Mouse (Mus musculus) brain, embryonic 14.5 days (tissue): ENCODE data around the gene Cptp.

Experiments used
- CTCF ChIP-seq: fragments of 200-500 bp; IDR thresholded peaks from 2 replicates; pipeline ENCODE4 v1.5.1; 2012; ENCODE audit warnings: inconsistent platforms, mild to moderate bottlenecking, moderate library complexity, borderline replicate concordance; ENCODE audit not compliant: insufficient read depth, insufficient read length; ENCODE audit errors: extremely low read depth
- POLR2A ChIP-seq: fragments of 200-500 bp; IDR thresholded peaks from 2 replicates; pipeline ENCODE4 v1.6.1; 2012; ENCODE audit warnings: mild to moderate bottlenecking, inconsistent platforms, borderline replicate concordance; ENCODE audit not compliant: poor library complexity, insufficient read depth, insufficient read length, severe bottlenecking; ENCODE audit errors: extremely low read depth

DNA sequence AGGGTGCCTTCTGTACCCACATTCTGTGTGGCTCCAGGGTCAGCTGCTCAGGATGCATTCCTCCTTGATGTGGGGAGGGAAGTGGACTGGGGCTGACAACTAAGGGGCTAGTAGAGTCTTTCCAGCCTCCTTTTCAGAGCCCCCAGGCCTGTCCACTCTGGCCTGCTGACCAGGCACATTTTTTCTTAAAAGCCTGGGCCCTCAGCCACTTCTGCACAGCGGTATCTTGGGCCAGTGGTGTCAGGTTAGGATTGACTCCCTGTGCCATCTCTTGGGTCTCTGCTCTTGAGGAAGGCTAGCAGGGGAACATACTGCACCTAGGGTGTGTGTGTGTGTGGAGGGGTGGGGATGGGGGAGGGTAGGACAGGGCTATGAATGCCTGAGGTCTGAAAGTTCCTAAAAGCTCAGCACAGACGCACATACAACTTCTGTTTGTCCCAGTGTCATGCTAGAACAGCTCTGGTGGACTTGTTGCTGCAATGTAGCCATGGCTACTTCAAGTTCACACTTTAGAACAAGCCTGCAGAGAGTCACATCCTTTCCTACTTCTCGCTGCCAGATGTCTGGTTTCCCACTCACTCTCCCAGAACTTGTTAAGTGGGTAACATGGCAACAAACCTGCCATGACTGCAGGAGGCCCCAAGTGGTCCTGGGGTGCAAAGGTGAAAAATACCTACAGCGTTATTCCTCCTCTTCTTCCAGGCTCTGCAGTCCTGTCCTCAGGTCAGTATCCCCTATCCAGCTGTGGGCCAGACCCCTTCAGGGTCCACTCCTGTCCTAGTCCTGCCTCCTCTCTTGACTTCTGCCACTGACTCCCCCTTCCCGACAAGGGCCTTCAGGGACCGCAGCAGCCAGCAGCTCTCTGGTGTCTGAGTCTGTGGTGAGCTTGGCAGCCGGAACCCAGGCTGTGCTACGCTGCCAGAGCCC is 28.9 kb downstream of the Cptp start:
- TF ChIP-seq CTCF (no peak), POLR2A (no peak)
